Mouse (Mus musculus): Measurements from ENCODE around the gene Itgb5. TPM values are rescaled to one million over a fixed set of nuclear protein-coding genes. Genes with fewer than 3 reads are reported as not detected.

Gene Itgb5
- total and polyA plus RNA-seq, 3 experiments = 0.27 to 0.58 TPM; not detected in 1

Other genes starting within 250 kb of the Itgb5 start
- 4.1 and 4.5 TPM in 2 replicates for gene Heg1, start 145.3 kb upstream of the Itgb5 start, total RNA-seq (2012; rRNA removed)
- gene Heg1, start 145.3 kb upstream of the Itgb5 start, polyA plus RNA-seq (2012; ENCODE audit: insufficient read depth in 1 of 2, insufficient read length in 2 of 2, low read depth in 1 of 2, low replicate concordance in 2 of 2, missing spikeins in 1 of 2) = 10 to 100 TPM in 1 of 2 experiments, 1 to 10 TPM in 1; 6.9 to 72.0 TPM
- 59.5 and 60.4 TPM in 2 replicates for gene Muc13, start 35.6 kb upstream of the Itgb5 start, total RNA-seq (2012; rRNA removed)
- gene Muc13, start 35.6 kb upstream of the Itgb5 start, polyA plus RNA-seq (2012; ENCODE audit: insufficient read depth in 1 of 2, insufficient read length in 2 of 2, low read depth in 1 of 2, low replicate concordance in 2 of 2, missing spikeins in 1 of 2) = 100 to 1,000 TPM in 1 of 2 experiments, not detected in 1; 129 TPM
- gene Umps, start 137.4 kb downstream of the Itgb5 start, total RNA-seq (2012; rRNA removed) = 125 and 132 TPM in 2 replicates
- 100 to 1,000 TPM in 1 of 2 experiments, not detected in 1; 109 TPM for gene Umps, start 137.4 kb downstream of the Itgb5 start, polyA plus RNA-seq (2012; ENCODE audit: insufficient read depth in 1 of 2, insufficient read length in 2 of 2, low read depth in 1 of 2, low replicate concordance in 2 of 2, missing spikeins in 1 of 2)